Mouse (Mus musculus): Measurements from ENCODE around the gene Mnat1. TPM values are rescaled to one million over a fixed set of nuclear protein-coding genes. Genes with fewer than 3 reads are reported as not detected.
A peak's percentile ranks its signal among the peaks of the same experiment; 100 is the strongest.
"Not testable (repeated sequence)": the region's sequence is repeated elsewhere in the genome, so short reads cannot be mapped to it uniquely, and the experiment has no call there.

Gene Mnat1
- polyA plus RNA-seq, 1 experiment from 2014 or later = 39.7 TPM

DNA sequence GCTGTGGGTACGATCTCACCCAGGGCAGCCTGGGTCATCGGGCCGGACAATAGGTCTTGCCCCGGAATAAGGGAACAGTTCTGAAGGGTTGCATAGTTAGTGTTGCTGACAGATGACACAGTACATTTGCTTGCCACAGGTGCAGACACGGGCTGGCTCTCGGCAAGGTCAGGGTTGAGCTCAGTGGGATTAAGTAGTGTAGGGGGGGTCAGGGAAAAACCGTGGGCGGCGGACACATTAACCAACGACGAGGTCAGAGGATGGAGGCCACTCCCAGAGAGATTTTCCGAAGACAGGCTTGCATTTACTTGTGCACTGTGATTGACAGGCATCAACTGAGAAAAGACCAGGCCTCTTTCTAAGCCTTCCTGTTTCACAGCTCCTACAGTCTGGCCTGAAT is 19.8 kb upstream of the Mnat1 start:
- no peak overlapping the region for H3K27ac ChIP-seq
- H3K4me1 ChIP-seq = peaks cover 7% of the 10 kb centered on the region
- no peaks in the 10 kb centered on the region for H3K27me3 ChIP-seq (ENCODE audit: low read depth, poor library complexity, severe bottlenecking)
- H3K36me3 ChIP-seq = peaks cover 95% of the 10 kb centered on the region
- H3K4me3 ChIP-seq = no peak overlapping the region
- H3K9me3 ChIP-seq (replicated peaks) = no peaks in the 10 kb centered on the region
- no peak for DNase-seq (ENCODE audit: low spot score)
- 83% methylated on average over 12 of the region's 12 CpGs for WGBS

DNA sequence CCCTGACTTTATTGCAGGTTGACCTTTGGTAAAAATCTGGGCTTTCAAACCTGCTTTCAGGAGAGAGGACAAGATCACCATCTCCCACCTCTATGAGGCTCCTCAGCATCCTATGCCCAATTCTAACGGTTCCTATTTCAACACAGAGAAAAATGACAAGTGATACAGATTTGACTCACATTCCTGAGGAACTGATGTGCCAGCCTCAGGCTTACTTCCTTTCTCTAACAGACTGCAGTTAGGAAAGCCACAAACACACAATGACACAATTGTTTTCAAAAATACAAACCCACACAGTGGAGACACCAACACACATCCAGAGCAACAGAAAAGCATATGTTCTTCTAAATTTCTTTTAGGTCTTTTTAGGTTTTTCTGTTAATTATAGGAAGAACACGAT is 15.7 kb upstream of the Mnat1 start:
- Histone ChIP-seq H3K36me3 (peaks cover 70% of the 10 kb centered on the region), H3K9me3 (replicated peaks) (no peaks in the 10 kb centered on the region), H3K27me3 (ENCODE audit: low read depth, poor library complexity, severe bottlenecking) (no peaks in the 10 kb centered on the region), H3K4me3 (no peak overlapping the region), H3K4me1 (peaks cover 34% of the 10 kb centered on the region), H3K27ac (no peak overlapping the region)
- 86% methylated on average over 2 of the region's 2 CpGs for WGBS
- no peak for DNase-seq (ENCODE audit: low spot score)

DNA sequence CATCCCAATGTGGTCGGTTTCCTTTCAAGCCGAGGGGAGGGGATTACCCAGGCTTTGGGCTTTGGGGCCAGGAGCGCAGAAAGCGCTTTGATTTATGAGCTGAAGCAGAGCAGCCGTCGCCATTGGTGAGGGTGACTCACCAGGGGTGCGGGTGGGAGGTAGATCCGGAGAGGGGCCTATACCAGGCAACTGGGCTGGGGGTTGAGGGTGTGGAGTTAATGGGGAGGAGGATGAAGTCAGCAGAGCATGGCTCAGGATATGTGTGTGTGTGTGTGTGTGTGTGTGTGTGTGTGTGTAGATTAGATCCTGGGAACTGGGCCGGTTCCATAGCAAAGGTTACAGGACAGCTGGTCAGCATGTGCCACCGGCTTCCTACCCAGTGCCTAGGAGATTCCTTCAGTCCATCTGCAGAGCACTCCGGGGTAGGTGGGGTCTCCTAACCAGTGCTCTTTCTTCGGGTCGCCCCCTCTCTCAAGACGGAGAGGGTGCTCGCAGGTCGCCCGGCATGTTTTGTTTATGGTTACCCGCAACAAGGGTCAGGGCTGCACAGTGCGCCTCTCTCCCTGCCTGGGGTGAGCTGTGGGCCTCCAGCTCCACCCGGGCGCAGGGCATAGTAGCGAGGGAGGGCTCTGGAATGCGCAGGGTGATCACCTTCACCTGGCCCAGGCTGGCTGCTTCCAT is 12.9 kb upstream of the Mnat1 start:
- DNase-seq (ENCODE audit: low spot score) = peak; percentile 78
- peaks cover 44% of the 10 kb centered on the region for H3K4me1 ChIP-seq
- 2% methylated on average over 23 of the region's 23 CpGs for WGBS
- H3K36me3 ChIP-seq = peaks cover 44% of the 10 kb centered on the region
- peak overlapping the region; percentile 81 for H3K4me3 ChIP-seq
- H3K9me3 ChIP-seq (replicated peaks) = no peaks in the 10 kb centered on the region
- peak overlapping the region; percentile 97 for H3K27ac ChIP-seq
- H3K27me3 ChIP-seq (ENCODE audit: low read depth, poor library complexity, severe bottlenecking) = no peaks in the 10 kb centered on the region

DNA sequence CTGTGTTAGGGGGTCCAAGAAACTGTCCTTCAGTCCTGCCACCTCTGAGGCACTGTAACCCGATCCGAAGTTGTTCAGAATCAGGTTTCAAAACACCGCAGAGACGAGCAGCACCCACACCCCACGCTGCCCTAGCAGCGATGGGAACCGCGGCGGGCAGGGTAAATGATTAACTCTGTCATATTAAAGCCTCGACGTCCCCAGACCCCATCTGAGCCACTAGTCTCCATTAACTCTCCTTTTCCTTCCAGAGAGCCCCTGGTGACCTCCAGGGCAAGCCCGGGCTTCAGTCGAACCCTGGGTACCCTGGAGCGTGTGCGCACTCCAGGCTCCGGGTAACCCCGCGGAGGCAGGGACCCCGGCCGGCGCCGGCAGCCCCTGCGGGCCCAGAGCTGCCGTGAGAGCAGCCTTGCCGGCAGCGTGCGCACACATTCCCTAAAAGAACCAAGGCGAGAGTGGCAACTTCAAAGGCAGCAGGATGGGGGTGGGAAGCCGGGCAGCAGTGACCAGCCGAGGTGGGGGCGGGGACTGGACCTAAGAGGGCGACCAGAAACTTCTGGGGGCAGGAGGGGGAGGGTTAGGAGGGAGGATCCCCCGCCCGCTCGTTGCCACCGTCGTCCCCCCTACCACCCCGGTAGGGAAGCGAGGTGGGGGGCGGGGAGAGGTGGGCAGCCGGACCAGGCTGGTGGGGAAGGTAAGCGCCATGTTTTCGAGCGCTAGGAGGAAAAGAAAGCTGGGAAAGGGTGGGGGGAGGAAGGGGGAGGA is 11.8 kb upstream of the Mnat1 start:
- peaks cover 32% of the 10 kb centered on the region for H3K36me3 ChIP-seq
- peak overlapping the region; percentile 81 for H3K4me3 ChIP-seq
- peaks cover 44% of the 10 kb centered on the region for H3K4me1 ChIP-seq
- no peaks in the 10 kb centered on the region for H3K9me3 ChIP-seq (replicated peaks)
- H3K27ac ChIP-seq = peak overlapping the region; percentile 97
- WGBS = under 1% methylated on average over 44 of the region's 44 CpGs
- peak; percentile 87 for DNase-seq (ENCODE audit: low spot score)
- H3K27me3 ChIP-seq (ENCODE audit: low read depth, poor library complexity, severe bottlenecking) = no peaks in the 10 kb centered on the region

DNA sequence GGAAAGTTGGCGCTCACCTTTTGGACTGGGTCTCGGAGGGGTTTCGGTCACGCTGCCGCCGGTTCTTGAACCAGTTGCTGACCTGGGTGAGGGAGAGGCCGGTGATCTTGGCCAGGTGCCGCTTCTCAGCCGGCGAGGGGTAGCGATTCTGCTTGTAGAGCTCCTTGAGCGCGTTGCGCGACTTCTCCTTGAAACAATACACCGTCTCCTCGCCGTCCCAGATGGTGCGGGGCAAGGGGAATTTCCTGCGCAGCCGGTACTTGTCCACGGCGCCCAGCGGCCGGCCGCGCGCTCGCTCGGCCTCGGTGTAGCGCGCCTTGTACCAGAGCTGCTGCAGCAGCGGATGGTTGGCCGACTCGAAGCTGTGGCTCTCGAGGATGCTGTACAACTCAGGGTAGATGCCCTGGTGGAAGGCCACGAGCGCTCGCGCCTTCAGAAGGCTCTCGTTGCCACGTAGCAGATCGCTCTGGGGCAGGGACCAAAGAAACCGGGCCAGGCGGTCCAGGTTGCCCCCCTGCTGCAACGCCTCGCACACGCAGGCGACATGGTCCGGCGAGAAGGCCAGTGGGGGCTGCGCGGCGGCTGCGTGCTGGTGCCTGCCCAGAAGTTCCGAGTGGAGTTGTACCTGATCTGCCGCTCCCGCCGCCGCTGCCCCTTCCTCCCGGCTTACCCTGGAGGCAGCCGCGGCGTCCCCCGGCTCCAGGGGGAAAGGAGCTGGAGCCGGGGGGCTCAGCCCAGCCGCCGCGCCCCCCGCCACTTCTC is 11.0 kb upstream of the Mnat1 start:
- peaks cover 44% of the 10 kb centered on the region for H3K4me1 ChIP-seq
- H3K4me3 ChIP-seq = peak overlapping the region; percentile 81
- H3K27me3 ChIP-seq (ENCODE audit: low read depth, poor library complexity, severe bottlenecking) = no peaks in the 10 kb centered on the region
- WGBS = under 1% methylated on average over 70 of the region's 71 CpGs
- H3K9me3 ChIP-seq (replicated peaks) = no peaks in the 10 kb centered on the region
- DNase-seq (ENCODE audit: low spot score) = peak; percentile 75
- H3K27ac ChIP-seq = peak overlapping the region; percentile 97
- peaks cover 25% of the 10 kb centered on the region for H3K36me3 ChIP-seq

DNA sequence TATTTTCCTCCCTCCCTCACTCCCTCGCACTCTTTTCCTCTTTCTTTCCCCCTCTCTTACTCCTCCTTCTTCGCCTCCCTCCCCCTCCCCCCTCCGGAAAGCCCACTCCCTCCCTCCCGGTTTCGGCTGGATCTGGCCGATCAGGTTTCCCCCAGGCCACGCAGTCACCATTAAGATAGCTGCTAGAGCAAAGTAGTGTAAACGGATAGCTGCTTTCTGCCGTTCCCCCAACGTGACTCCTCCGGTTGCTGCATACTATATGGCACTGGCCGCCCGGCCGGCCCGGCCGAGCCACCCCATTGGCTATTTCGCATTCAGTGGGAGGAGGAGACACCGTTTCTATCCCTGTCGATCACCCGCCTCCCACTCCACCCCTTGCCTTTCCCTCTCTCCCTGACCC is 10.3 kb upstream of the Mnat1 start, which contains the start of gene Six4:
TSS of gene Six4 (minus strand) at position 261 of the 400 bp plus-strand sequence.
- under 1% methylated on average over 20 of the region's 20 CpGs for WGBS
- peaks cover 18% of the 10 kb centered on the region for H3K36me3 ChIP-seq

DNA sequence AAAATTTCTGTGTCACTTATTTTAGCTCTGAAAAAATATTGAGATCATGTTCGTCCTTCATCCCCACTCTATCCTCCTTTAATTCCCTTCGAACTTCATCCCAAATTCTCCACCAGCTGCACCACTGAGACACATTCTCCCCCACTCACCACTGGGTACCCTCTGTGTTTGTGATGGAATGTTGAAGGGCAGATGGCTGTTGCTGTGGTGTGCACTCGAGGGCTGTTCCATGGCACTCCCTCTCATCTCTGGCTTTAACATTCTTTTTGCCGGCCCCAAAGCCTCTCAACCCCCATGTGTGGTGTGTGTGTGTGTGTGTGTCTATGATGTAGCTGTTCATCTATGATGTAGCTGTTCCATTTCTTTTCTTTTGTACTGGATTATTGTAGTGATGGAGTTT is 1.7 kb downstream of the Mnat1 start:
- Histone ChIP-seq H3K27ac (no peak overlapping the region), H3K27me3 (ENCODE audit: low read depth, poor library complexity, severe bottlenecking) (no peaks in the 10 kb centered on the region), H3K4me3 (no peak overlapping the region), H3K4me1 (peaks cover 9% of the 10 kb centered on the region), H3K9me3 (replicated peaks) (no peaks in the 10 kb centered on the region), H3K36me3 (no peaks in the 10 kb centered on the region)
- no peak for DNase-seq (ENCODE audit: low spot score)
- 77% methylated on average over 4 of the region's 4 CpGs for WGBS

More for the DNA sequence above, 10.3 kb upstream of the Mnat1 start, which contains the start of gene Six4:
- H3K4me1 ChIP-seq = peaks cover 40% of the 10 kb centered on the region
- peak; percentile 89 for DNase-seq (ENCODE audit: low spot score)
- no peaks in the 10 kb centered on the region for H3K27me3 ChIP-seq (ENCODE audit: low read depth, poor library complexity, severe bottlenecking)
- peak within 1 kb of the TSS; percentile 97 for H3K27ac ChIP-seq
- H3K4me3 ChIP-seq = peak within 1 kb of the TSS; percentile 81
- H3K9me3 ChIP-seq (replicated peaks) = no peaks in the 10 kb centered on the region

DNA sequence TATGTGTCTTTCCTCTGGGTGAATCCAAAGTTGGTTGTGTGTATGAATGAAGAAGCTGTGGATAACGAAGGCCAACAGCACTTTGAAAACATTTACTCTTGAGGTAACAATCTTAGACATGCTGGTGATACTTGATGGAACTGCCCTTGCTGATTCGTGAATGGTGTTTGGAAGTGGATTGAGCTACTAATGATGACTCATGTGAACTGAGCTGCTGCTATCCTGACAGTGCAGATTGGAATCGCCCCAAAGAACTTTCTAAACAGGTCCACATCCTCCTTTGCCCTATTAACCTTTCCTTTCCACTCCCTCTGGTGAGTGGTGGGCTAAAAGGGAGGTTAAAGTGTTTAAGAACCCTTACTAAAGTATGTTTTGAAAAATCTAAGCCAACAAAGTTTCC is 17.2 kb downstream of the Mnat1 start:
- Histone ChIP-seq H3K36me3 (peaks cover 19% of the 10 kb centered on the region), H3K27ac (no peak overlapping the region), H3K4me3 (no peak overlapping the region), H3K4me1 (no peaks in the 10 kb centered on the region), H3K9me3 (replicated peaks) (no peaks in the 10 kb centered on the region), H3K27me3 (ENCODE audit: low read depth, poor library complexity, severe bottlenecking) (no peaks in the 10 kb centered on the region)
- 93% methylated on average over 3 of the region's 3 CpGs for WGBS
- DNase-seq (ENCODE audit: low spot score) = no peak

DNA sequence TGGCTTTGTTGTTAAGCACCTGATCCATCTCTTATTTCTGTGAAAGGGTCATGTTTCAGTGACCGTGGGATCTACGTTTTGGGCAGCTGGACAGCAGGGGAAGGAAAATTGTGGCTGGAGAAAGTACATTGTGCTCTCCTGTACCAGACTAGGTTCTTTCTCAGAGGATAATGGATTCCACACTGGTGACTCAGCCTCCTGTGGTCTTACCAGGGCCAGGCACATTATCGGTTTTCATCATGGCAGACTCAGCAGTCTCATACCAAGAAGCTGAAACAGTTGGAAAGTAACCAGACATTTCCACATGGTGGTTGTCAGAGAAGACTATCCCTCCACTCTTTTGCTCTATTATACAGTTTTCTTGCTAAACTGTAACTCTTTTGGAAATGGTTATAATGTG is 23.7 kb downstream of the Mnat1 start:
- no peak overlapping the region for H3K4me3 ChIP-seq
- peaks cover 14% of the 10 kb centered on the region for H3K36me3 ChIP-seq
- WGBS = 57% methylated on average over 3 of the region's 3 CpGs
- peaks cover 10% of the 10 kb centered on the region for H3K4me1 ChIP-seq
- no peak for DNase-seq (ENCODE audit: low spot score)
- no peak overlapping the region for H3K27ac ChIP-seq
- no peaks in the 10 kb centered on the region for H3K9me3 ChIP-seq (replicated peaks)
- H3K27me3 ChIP-seq (ENCODE audit: low read depth, poor library complexity, severe bottlenecking) = no peaks in the 10 kb centered on the region

DNA sequence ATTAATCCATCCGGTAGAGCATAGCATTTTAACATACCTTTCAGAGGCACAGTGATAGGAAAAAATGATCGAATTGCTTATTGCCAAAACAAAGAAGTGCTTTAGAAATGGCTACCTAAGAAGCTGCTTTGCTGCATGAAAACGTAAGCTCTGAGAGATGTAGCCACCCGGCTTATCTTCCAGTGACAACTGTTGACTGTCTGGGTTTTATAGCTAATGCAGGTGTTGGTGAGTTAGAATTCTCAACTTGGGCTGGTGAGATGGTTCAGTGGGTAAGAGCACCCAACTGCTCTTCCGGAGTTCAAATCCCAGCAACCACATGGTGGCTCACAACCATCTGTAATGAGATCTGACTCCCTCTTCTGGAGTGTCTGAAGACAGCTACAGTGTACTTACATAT is 27.5 kb downstream of the Mnat1 start:
- not testable (repeated sequence) for DNase-seq (ENCODE audit: low spot score); H3K27ac ChIP-seq
- WGBS = 91% methylated on average over 5 of the region's 5 CpGs

DNA sequence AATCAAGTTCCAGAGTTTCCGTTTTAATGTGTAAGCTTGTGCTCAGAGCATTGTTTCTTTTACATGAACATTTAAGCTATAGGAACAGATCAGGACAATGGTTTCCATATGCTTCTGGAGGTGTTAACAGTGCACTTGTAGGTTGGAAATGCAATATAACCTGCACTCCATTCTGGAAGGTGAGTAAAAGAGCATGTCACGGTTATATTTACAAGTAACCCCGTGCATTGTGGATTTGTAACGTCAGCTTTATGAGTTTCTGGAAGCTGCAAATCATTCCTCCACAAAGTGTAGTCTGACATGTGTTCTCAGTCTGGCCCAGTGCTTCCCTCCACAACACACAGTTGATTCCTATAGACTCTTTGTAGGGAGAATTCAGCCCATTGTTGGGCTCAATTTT is 30.6 kb downstream of the Mnat1 start:
- Histone ChIP-seq H3K9me3 (replicated peaks) (no peaks in the 10 kb centered on the region), H3K27me3 (ENCODE audit: low read depth, poor library complexity, severe bottlenecking) (no peaks in the 10 kb centered on the region), H3K36me3 (no peaks in the 10 kb centered on the region), H3K4me3 (no peak overlapping the region), H3K27ac (no peak overlapping the region), H3K4me1 (peaks cover 10% of the 10 kb centered on the region; the same call in 1 of the 2 replicates)
- WGBS = 74% methylated on average over 4 of the region's 4 CpGs
- no peak for DNase-seq (ENCODE audit: low spot score)

More for the DNA sequence above, 27.5 kb downstream of the Mnat1 start:
- H3K36me3 ChIP-seq; H3K9me3 ChIP-seq (replicated peaks); H3K27me3 ChIP-seq (ENCODE audit: low read depth, poor library complexity, severe bottlenecking); H3K4me3 ChIP-seq: not testable (repeated sequence)
- peaks cover 17% of the 10 kb centered on the region for H3K4me1 ChIP-seq

DNA sequence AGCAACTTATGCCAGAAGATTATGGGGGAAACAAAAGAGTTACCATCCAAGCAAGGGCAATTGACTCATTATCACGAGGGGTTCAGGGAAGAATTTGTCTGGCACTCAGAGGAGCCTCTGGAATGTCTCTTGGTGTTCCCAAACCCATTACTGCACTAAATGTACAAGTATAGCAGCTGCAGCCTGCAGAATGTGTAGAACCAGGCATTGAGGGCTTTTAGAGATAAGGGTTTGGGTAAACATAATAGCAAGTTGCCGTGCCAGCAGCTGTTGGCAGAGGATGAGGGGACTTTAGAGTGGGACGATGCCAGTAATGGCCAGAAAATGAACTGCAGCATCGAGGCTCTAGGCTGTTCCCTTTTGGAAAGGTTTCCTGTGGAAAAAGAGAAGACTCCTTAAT is 36.8 kb downstream of the Mnat1 start:
- no peak for DNase-seq (ENCODE audit: low spot score)
- no peaks in the 10 kb centered on the region for H3K9me3 ChIP-seq (replicated peaks)
- H3K4me3 ChIP-seq = no peak overlapping the region
- H3K4me1 ChIP-seq = no peaks in the 10 kb centered on the region
- H3K27ac ChIP-seq = no peak overlapping the region
- H3K36me3 ChIP-seq = peaks cover under 1% of the 10 kb centered on the region
- H3K27me3 ChIP-seq (ENCODE audit: low read depth, poor library complexity, severe bottlenecking) = no peaks in the 10 kb centered on the region
- WGBS = 76% methylated on average over 4 of the region's 4 CpGs
